Mouse (Mus musculus) heart, adult 2 months (tissue): ENCODE measurements around the gene 4930407I10Rik.
A peak's percentile ranks its signal among the peaks of the same experiment; 100 is the strongest.

Experiments used
- CTCF ChIP-seq: fragments of 200-600 bp; IDR thresholded peaks from 2 replicates; pipeline ENCODE4 v1.8.1; 2022; ENCODE audit warnings: antibody characterized with exemption, mild to moderate bottlenecking, moderate library complexity
- EP300 ChIP-seq: fragments of 200-500 bp; IDR thresholded peaks from 2 replicates; pipeline ENCODE4 v1.6.1; 2011; ENCODE audit warnings: low read depth, low read length, control low read depth; ENCODE audit not compliant: insufficient read depth
- POLR2A ChIP-seq: fragments of 200-500 bp; IDR thresholded peaks from 2 replicates; pipeline ENCODE4 v1.6.1; 2011; ENCODE audit warnings: mild to moderate bottlenecking, low read depth, low read length, control low read depth; ENCODE audit not compliant: insufficient read depth

GRCm38 (mm10) chr15:82047080-82047883 lies 11.7 kb upstream of the 4930407I10Rik start, which contains the start of gene Snu13:
- no peak for TF ChIP-seq CTCF
- TF ChIP-seq EP300, result 0 out of 2 replicates have a peak, but pooled peaks have one; percentile 23
- TF ChIP-seq POLR2A, result peak; percentile 90
